Mouse (Mus musculus): Measurements from ENCODE around the gene Tm4sf19. TPM values are rescaled to one million over a fixed set of nuclear protein-coding genes. Genes with fewer than 3 reads are reported as not detected.
"Not testable (repeated sequence)": the region's sequence is repeated elsewhere in the genome, so short reads cannot be mapped to it uniquely, and the experiment has no call there.

Gene Tm4sf19
- polyA plus RNA-seq, 2 experiments from 2014 or later, result not detected

DNA sequence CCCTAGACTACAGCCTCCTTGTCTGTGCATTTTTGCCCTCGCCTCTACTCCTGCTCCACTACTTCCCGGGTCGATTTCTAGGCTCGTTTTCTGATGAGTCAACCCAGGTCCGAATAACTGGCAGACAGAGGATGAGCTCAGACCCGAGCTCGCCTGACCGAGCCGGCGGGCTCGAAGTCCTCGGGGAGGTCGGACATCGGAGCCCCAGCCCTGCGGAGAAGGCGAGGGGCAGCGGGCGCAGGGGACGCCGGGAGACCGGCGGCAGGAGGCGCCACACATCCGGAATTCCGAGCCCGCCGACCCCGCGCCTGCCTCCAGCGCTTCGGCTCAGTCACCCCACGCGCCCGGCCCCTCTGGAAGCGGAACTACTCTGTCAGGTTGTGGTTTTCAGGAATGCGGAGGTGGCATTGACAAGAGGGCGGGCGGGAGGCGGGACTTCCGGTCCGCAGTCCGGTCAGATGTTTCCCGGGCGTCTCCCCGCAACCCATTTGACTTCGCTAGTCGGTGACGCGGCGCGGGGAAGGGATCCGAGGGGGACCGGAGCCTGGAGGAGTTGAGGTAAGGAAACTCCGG, 30.3 kb downstream of the Tm4sf19 start, which contains the start of gene Pcyt1a:
Gene Pcyt1a (plus strand): TSS at position 448 of the 573 bp plus-strand sequence.
- peak; percentile 82 for ATAC-seq

DNA sequence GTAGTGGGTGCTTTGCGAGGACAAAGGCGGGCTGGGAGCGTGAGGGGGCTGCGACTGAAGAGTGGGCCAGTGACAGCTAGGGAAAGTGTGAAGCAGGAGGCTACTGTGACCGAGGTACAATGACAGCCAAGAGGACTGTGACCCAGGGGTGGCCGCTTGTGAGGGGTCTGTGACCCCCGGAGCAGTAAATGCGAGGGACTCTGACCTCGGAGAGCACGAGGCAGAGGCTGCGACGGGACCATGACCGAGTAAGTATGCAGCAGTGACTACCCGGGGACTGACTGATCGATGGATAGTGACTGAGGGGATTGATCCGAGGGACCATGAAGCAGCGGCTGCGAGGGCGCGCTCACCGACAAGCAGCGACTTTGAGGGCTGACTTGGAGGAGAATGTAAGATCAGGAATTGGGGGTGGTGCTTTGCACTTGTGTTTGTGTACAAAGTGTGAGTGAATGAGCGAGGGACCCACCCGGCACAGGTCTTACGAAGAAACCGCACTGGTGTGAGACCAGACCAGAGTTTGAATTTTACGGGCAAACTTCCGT, 30.8 kb downstream of the Tm4sf19 start:
- ATAC-seq, result peak; percentile 57

DNA sequence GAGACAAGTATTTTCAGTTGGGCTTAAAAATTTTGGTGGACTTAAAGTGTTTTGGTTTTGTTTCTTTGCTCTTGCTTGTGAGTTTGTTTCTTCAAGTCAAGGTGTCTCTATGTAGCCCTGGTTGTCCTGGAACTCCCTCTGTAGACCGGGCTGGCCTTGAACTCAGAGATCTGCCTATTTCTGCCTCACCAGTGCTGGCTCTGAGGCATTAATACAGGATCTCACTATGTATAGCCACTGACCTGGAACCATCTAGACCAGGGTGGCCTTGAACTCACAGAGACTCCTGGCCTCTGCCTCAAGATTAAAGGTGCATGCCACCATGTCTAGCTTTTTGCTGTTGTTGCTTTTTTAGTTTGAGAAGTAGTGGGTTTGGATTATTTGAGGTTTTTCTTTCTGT, 31.6 kb downstream of the Tm4sf19 start:
- ATAC-seq, result no peak

DNA sequence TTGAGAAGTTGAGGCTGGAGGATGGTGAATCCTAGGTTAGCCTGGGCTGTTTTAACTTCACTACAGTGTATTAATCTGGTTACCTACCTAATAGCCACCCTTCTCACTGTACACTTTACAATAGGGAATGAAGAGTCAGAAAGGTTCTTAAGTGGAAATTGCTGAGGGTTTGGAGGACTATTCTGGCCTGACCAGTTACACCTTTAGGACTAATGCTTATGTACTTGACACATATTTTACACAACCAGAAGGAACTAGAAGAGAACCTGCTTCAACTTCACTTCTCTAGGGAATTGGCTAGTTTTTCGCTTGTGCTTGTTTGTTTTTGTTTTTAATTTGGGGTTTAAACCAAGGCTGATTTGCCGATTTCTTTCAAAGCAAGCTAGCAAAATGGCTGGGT, 32.8 kb downstream of the Tm4sf19 start:
- ATAC-seq, result no peak

DNA sequence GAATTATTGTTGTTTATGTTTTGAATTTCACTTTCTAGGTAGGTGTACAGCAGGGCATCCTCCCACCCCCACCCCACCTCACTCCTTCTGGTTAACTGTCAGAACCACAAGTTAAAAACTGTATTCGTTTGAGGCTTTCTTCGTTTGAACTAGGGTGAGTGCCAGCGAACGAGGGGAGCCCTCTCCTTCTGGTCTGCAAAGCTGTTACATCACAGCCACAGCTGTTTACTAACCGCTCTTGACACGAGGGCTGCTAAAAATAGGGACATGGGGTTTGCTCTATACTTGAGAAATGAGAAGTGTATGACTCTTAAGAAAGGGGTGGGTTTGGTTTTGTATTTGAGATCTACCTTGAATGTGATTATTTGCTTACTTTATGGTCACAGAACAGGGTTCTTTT, 33.8 kb downstream of the Tm4sf19 start:
- peak; percentile 21 for ATAC-seq

DNA sequence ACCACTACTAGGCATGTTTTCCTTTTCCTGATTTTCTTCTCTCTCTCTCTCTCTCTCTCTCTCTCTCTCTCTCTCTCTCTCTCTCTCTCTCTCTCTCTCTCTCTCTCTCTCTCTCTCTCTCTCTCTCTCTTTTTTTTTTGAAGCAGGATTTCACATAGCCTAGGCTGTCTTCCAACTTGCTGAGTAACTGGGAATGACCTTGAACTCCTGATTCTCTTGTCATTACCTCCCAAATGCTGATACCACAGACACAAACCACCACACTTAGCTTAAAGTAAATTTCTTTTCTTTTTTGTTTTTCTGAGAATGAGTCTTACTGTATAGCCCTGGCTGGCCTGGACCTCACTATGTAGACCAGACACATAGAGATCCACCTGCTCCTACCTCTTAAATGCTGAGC, 34.4 kb downstream of the Tm4sf19 start:
- ATAC-seq, result no peak

DNA sequence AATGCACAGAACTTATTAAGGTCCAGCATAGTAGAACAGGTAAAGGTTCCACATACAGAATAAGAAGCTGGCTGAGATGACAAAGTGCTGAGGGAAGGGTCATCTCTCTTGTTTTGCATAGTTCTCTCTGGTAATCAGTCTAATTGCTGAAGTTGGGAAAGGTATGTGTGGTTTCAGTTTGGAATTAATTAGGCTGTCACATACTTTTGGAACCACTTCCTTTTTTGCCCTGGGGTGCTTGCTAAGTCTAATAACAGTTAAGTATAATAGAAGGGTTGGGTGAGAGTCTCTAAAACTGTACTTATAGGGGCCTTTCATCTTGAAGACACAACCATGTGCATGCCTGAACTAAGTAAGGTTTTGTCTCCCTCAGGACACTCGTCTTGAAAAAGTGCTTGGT, 36.4 kb downstream of the Tm4sf19 start:
- no peak for ATAC-seq

DNA sequence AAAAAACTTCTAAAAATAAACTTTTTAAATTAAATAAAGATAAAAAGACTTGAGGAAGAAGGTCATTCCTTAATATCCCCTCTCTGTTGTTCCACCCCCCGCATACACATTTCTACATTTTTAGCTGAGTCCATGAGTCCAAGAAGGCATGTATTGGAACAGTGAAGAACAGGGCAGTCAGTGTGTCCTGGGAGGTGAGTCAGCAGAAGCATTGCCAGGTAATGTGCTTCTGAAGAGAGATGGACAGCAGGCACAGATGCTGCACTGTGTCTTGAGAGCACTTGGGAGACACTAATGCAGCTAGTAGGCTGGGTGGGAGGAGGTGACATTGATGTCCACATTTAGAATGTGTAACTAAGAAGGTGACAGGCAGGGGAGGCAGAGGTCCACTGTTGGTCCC, 37.0 kb downstream of the Tm4sf19 start:
- ATAC-seq, result no peak

DNA sequence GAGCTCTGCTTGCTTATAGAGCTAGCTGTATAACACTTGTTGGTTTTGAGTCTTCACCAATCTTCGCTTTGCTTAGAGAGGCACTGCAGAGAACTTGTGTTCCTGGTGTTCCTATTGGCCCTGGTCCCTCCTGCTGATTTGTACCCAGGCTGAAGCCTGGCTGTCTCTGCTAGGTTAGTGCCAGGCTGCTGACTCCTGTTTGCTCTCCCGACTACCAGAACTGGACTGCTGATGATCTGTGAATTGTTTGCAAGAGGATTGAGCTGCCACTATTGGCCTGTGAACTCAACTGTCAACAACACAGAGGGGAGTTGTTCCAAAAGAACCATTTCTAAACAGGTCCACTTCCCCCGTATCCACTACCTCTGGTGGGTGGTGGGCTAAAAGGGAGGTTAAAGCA, 41.1 kb downstream of the Tm4sf19 start:
- no peak for ATAC-seq

DNA sequence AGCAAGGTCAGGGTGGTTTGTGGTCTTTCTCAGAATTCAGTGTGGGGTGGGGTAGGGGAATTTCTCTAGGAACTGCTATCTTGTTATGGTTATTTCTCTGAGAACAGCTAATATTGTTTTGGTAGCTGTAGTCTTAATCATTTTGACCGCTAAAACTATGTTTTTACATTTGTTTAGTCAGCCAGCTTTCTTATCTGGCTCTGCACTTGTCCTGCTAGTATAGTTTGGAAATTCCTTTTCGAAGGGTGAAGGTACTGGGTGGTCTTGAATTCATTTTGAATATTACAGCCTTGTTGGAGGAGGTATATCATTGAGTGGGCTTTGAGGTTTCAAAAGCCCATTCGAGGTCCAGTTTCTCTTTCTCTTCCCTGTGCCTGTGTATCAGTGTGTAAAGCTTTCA, 44.3 kb downstream of the Tm4sf19 start:
- not testable (repeated sequence) for ATAC-seq

DNA sequence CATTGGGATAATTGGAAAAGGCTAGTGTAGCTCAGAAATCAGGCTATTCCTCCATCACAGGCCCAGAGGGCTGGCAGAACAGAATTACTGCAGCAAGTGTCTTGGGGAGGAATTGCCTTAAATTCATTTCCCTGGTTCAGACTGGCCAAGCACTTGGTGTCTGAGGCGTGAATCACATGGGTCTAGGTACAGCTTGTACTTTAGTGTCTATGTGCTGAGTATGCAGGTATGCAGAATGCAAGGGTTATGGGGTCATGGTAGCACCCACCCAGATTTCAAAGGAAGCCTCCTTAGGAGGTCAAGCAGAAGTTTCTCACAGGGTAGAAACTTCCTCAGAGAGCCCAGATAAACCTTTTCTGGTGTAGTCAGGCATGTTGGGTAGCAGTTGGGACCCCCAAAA, 45.3 kb downstream of the Tm4sf19 start:
- ATAC-seq, result no peak

DNA sequence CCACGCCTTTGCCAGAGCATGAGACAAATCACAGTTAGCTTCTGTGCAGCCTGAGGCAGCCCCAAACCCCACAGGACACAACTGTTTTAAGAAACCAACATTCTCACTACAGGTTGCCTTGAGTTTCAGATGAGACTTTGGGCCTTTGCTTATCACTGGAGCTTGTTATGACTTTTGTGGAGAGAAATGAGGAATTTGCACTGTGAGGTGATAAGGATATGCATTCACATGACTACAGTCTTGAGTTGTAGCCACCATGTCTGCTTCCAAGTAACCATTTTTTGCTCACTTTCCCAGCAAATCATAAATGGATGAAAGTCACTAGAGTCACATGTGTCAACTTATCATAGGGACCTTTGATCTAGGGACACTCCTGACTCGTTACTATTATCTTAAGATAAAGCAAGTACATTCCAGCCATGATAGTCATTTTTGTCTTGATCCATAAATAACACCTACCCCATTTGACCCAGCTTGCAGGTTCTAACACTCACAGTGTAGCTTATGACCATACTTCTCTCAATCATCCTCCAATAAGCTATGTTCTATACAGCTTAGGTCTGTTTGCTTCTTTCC, 46.3 kb downstream of the Tm4sf19 start:
- ATAC-seq, result no peak

DNA sequence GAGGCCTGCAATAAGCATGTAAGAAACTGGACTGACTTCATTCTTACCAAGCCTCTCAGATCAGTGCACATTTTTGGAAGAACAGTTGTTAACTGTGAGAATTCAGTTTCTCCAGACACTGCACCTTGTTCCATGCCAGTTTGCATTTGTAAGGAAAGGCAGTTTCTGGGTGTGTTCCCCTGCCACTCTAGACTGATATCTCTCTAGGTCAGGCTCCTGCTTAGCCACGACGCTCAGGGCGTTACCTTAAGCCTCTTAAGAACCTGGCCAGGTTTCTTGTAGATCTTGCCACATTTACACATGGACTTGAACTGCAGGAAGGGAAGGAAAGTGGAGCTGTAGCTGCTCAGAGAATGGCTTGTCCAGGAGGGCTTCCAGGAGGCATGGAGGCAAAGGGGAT, 49.4 kb downstream of the Tm4sf19 start:
- no peak for ATAC-seq

DNA sequence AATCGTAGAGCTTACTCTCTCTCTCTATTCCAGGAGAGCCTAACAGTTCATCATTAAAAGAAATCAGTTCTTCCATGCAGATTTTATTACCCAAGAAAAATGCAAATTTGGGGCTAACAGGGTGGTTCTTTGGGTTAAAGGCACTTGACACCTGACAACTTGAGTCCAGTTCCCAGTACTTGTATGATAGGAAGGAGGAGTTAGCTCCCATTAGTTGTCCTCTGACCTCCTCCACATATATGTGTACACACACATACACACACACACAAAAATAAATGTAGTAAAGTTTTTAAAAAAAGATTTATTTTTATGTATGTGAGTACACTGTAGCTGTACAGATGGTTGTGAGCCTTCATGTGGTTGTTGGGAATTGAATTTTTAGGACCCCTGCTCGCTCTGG, 49.8 kb downstream of the Tm4sf19 start:
- no peak for ATAC-seq

DNA sequence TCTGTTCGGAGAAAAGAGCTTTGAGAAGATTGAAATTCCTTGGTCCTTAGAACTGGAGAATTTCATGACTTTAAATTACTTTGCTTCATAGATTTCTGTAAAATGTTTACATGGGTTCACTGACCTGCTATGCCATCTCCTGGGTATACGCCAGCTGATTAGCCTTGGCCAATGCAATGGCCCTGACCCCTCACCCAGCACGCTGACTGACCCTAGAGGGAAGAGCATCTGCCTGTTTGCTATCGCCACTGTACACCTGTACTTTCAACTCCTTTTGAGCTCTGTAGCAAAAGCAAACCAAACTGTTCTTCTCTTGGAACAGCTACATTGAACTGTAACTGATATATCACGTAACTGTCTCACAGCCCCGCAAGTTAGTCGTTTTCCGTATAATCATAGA, 52.8 kb downstream of the Tm4sf19 start:
- ATAC-seq, result no peak

DNA sequence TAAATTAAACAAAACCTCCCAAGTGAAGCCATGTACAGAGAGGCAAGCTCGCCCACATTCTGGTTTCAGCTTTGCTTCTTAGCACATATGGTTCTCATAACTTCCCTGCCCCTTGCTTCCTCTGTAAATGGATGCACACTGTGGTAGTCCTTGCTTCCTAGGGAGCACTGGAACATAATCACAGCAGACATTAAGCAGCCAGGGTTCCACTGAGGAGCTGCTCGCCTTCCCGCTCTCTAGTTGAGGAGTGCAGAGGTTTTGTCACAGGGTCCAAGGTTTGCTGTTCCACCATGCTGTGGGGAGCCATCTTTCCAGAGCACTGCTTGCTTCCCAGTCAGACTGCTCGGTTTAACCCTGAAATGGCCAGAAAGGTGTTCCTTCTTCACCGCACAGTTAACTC, 54.3 kb downstream of the Tm4sf19 start:
- no peak for ATAC-seq

DNA sequence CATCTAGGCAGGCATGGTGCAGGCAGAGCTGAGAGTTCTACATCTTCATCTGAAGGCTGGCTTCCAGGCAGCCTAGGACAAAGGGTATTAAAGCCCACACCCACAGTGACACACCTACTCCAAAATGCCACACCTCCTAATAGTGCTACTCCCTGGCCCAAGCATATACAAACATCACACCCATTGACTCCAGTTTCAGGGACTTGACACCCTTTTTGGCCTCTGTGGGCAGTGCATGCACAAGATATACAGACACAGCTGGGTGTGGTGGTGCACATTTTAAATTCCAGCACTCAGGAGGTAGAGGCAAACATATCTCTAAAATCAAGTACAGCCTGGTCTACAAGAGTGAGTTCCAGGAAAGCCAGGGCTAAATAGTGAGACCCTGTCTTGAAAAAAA, 55.8 kb downstream of the Tm4sf19 start:
- no peak for ATAC-seq

DNA sequence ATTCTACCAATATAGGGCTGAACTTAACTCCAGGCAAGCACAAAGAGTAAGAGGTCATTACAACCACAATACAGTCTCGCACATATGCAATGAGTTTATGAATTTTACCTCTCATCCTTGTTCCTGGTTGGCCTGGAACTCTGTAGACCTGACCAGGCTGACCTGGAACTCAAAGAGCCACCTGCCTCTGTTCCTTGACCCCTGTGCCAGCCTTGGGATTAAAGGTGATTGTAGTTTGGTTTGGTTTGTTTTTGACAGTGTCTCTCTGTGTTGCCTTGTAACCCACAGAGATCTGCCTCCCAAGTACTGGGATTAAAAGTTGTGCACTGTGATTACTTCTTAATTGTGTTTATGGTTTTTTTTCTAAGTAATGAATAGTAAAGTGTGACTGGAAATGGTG, 56.5 kb downstream of the Tm4sf19 start:
- ATAC-seq, result no peak

Other genes with a start within 250 kb of the Tm4sf19 start
- gene Nrros, start 234.9 kb upstream of the Tm4sf19 start, polyA plus RNA-seq (2017; shearing (Covaris generic)), result 10 to 100 TPM; 61.7 to 77.0 TPM
- not detected for gene Bex6, start 220.7 kb upstream of the Tm4sf19 start, polyA plus RNA-seq (2017; shearing (Covaris generic))
- gene Fbxo45, start 153.3 kb upstream of the Tm4sf19 start, polyA plus RNA-seq (2017; shearing (Covaris generic)), result 1 to 10 TPM; 5.3 to 5.5 TPM
- 10 to 100 TPM; 21.4 to 22.3 TPM for gene Wdr53, start 153.3 kb upstream of the Tm4sf19 start, polyA plus RNA-seq (2017; shearing (Covaris generic))
- gene Smco1, start 129.0 kb upstream of the Tm4sf19 start, polyA plus RNA-seq (2017; shearing (Covaris generic)), result not detected
- 1 to 10 TPM; 7.7 to 8.1 TPM for gene Rnf168, start 123.0 kb upstream of the Tm4sf19 start, polyA plus RNA-seq (2017; shearing (Covaris generic))
- 10 to 100 TPM; 15.4 to 22.3 TPM for gene Ubxn7, start 68.2 kb upstream of the Tm4sf19 start, polyA plus RNA-seq (2017; shearing (Covaris generic))
- 1 to 10 TPM; 4.3 to 7.4 TPM for gene Tctex1d2, start 19.2 kb downstream of the Tm4sf19 start, polyA plus RNA-seq (2017; shearing (Covaris generic))
- 10 to 100 TPM; 10.7 to 17.3 TPM for gene Pcyt1a, start 30.4 kb downstream of the Tm4sf19 start, polyA plus RNA-seq (2017; shearing (Covaris generic))
- gene Slc51a, start 87.4 kb downstream of the Tm4sf19 start, polyA plus RNA-seq (2017; shearing (Covaris generic)), result not detected
- gene Zdhhc19, start 95.8 kb downstream of the Tm4sf19 start, polyA plus RNA-seq (2017; shearing (Covaris generic)), result not detected
- 10 to 100 TPM; 18.1 to 19.5 TPM for gene Tfrc, start 208.4 kb downstream of the Tm4sf19 start, polyA plus RNA-seq (2017; shearing (Covaris generic))
- 1 to 10 TPM; 4.8 to 8.9 TPM for gene Tnk2, start 243.4 kb downstream of the Tm4sf19 start, polyA plus RNA-seq (2017; shearing (Covaris generic))

Data from CD4-positive, CD25-positive, alpha-beta regulatory T cell, adult 4 months (primary cell).